Mouse (Mus musculus) CH12.LX (cell line): ENCODE data around the gene Fyb.

Source experiments
- HCFC1 ChIP-seq: IDR thresholded peaks from 2 replicates; pipeline ENCODE4 v1.6.1; 2012; ENCODE audit warnings: low read depth, mild to moderate bottlenecking, inconsistent platforms, low read length, improper control_type of control experiment
- MXI1 ChIP-seq: IDR thresholded peaks from 2 replicates; pipeline ENCODE4 v1.6.1; 2011; ENCODE audit warnings: mild to moderate bottlenecking, low read depth, low read length, improper control_type of control experiment

- TF ChIP-seq HCFC1 (no peak), MXI1 (no peak)
Observed at GRCm38 (mm10) chr15:6557552-6557951, 34.9 kb downstream of the Fyb start.
